Mouse (Mus musculus) B cell, adult 2 months (primary cell): ENCODE results near the gene Gm42742.

Experiments
- DNase-seq, 2 experiments: peaks; one replicate each; pipeline ENCODE4 v3.0.0; 2022

Gm42742 gene

GRCm38 (mm10) chr7:126996449-126996848, 24.4 kb downstream of the Gm42742 start:
- peak in 1 of 2 experiments; percentile 23 for DNase-seq

DNA sequence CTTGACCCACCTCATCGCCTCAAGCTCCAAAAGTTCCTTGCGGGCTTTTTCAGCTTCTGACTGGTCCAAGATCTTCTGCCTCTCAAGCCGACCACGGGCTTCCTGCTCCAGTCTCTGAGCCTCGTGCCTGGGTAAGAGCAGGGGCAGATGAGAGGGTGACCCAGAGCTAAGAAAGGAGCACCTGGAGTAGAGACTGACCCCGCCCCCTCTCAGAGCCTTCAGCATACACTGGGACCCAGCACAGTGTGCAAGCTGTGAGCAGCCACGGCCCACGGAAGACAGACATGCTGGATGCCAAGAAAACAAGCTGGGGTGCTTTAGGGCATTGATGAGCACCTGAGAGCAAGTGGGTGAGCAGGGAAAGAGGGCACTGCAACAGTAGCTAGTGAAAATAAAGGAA, 32.1 kb downstream of the Gm42742 start:
- no peak for DNase-seq

DNA sequence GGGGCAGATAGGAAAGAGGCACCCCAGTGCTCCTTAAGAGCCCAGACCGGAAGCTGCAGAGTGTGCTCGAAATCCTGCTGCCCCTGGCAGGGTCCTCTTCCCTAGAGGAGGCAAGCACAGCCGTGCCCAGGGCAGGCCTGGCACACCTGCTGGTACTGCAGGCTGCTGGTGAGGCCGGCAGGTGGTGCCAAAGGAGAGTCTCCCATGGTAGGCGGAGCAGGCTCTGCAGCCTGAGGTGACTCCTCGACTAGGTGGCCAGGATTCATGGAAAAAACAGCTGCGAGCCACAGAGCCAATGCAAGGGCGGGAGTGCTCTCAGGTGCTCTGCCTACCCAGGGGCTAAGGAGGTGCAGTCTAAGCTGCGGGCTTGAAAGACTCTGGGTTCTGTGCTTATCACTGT, 34.6 kb downstream of the Gm42742 start:
- DNase-seq, result peak; percentile 26 to 30

DNA sequence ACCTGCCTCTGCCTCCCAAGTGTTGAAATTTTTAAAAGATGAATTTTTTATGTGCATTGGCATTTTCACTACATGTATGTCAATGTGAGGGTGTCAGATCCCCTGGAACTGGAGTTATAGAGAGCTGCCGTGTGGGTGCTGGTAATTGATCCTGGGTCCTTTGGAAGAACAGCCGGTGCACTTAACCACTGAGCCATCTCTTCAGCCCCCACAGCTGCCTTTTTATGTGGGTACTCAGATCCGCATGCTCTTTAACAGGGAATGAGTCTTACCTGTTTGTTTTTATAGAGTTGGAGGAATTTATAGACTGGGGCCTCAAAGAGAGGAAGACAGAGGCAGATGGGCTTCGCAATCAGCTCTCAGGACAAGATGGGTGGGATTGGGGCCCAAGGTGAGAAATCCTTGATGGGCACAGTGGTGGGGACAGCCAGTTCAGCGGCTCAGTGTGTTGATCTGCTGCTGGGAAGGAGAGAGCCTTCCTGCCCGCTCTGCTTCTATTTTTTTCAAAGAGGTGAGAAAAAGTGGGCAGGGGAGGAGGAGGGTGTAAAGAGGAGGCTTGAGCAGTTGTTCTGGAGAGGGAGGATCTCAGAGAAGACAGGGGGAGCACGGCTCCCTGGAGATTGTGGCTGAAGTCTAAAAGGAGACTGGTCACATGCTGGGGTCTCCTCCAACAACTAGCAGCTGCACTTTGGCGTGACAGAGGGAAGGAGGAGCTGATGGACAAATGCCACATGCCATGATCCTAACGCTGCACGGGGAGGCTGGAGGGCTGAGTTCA, 36.0 kb downstream of the Gm42742 start:
- no peak for DNase-seq

- DNase-seq, result no peak
These were observed 37.8 kb downstream of the Gm42742 start for GRCm38 (mm10) chr7:126983113-126983512.

DNA sequence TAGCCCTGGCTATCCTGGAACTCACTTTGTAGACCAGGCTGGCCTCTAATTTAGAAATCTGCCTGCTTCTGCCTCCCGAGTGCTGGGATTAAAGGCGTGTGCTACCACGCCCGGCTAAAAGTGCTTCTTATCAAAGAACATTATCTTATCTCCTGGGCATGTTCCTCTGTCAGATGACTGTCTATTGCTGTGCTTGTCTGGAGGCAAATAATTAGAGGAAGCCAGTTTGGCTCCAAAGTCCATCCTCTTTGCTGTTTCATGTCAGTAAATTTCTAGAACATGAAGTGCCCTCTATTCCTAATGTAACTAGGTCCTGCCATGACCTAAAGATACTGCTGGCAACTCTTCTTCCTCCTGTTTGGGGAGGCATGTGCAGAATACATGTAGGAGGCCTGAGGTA, 38.8 kb downstream of the Gm42742 start:
- DNase-seq, result no peak

- no peak for DNase-seq
These were observed 39.3 kb downstream of the Gm42742 start for GRCm38 (mm10) chr7:126981601-126982000.

DNA sequence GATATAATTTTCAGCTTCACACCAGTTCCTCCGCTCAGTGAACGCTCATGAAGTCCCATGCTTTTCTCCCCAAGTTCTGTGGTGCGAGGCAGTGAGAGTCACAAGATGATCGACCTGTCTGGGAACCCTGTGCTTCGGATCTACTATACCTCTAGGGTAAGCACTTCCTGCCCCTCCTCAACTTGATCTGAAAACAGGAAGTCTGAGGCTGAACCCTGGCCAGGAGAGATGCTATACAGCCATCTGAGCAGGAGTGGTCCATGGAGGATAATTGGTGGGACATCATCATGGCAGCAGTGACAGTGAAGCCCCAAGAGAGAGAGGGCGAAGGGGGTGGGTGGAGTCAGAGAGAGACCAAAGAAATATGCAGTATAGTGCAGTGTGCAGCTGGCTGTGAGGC, 42.1 kb downstream of the Gm42742 start:
- DNase-seq, result no peak

DNA sequence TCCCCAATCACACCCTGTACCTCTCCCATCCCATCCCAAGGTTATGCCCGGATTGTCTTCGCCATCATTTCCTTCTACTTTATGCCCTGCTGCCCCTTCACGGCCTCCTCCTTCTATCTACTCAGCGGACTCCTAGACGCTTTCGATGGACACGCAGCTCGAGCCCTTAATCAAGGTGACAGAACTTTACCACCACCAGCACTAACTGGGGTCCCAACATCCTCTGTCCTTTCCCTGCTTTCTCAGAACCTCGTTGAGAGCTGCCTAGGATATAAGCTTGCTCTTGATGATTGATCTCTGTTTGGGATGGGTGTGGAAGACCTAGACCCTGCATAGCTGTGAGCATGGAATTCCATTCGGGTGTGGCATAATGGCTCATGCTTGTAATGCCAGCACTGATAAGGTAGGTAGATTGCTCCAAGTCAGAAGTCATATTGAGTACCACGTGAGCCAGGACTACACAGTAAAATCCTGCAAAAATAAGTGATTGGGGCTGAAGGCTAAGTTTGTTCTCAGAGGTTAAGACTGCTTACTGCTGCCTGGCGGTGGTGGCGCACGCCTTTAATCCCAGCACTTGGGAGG, 43.9 kb downstream of the Gm42742 start:
- DNase-seq, result no peak

- DNase-seq, result peak; percentile 97 to 98
These were observed 44.7 kb downstream of the Gm42742 start, which contains the start of gene Cdiptos for GRCm38 (mm10) chr7:126975950-126976866. Gene Cdiptos, minus strand, starts transcription at chr7:126976098.

- DNase-seq, result no peak
These were observed 45.2 kb downstream of the Gm42742 start, which contains the start of gene Cdipt for GRCm38 (mm10) chr7:126975893-126975949. Gene Cdipt, plus strand, starts transcription at chr7:126975914.

GRCm38 (mm10) chr7:126975493-126975892, 45.4 kb downstream of the Gm42742 start:
- no peak for DNase-seq

DNA sequence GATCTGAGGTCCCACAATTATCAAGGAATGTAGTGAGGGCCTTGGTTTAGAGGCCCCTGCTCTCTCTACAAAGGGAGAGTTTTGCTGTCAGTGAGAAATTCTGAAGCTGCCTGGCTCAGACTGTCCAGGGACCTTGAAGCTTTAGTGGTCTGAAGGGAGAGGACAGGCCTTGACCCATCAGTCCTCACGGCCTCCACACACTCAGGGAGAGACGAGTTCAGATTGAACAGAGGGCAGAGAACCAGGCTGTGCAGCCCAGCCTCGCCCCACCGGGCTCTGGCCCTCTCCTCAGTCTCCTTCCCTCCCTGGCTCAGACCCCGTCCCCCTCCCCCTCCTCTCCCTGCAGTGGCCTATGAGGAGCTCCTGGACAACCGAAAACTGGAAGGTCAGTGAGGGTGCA, 53.5 kb downstream of the Gm42742 start:
- no peak for DNase-seq

GRCm38 (mm10) chr7:126965568-126965967, 55.3 kb downstream of the Gm42742 start:
- no peak for DNase-seq
